Mouse (Mus musculus) liver, adult 2 months (tissue): Measurements from ENCODE around the gene Myom1.

Experiments
- CTCF ChIP-seq: fragments of 200-500 bp; IDR thresholded peaks from 2 replicates; pipeline ENCODE4 v1.5.1; 2011; ENCODE audit warnings: low read depth, low read length, control low read depth
- POLR2A ChIP-seq: fragments of 200-500 bp; IDR thresholded peaks from 2 replicates; pipeline ENCODE4 v1.6.1; 2011; ENCODE audit warnings: low read length, control low read depth; ENCODE audit not compliant: insufficient read depth; ENCODE audit errors: extremely low read depth

GRCm38 (mm10) chr17:71159152-71159567 lies 156.7 kb downstream of the Myom1 start:
- TF ChIP-seq CTCF (no peak), POLR2A (no peak)
